Mouse (Mus musculus): ENCODE results near the gene Gda.

Gda gene

GRCm38 (mm10) chr19:21473345-21473744 is at the start of gene Gda:
Gene Gda (minus strand): TSS chr19:21473445.
- DNase-seq: no peak

DNA sequence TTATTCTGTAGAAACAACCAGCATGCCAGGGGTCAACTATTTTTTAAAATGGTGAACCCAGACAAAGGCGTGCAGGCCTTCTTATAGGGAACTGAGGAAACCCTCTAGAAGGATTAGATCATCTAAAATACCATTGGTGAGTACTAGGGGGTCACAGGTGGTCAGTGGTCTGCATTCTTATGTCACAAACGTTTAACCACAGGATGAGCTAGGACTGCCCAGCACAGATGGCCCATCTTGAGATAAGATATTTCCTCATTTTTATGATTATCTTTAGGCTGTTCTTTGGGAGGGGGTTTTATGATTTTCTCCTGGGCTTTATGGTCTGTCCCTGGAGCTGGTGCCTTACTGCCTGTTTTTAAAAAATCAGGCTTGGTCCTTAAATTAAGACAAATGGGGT is 47.0 kb upstream of the Gda start:
- DNase-seq: no peak

GRCm38 (mm10) chr19:21510116-21510515 is 36.9 kb upstream of the Gda start:
- DNase-seq: peak; percentile 45 to 76

DNA sequence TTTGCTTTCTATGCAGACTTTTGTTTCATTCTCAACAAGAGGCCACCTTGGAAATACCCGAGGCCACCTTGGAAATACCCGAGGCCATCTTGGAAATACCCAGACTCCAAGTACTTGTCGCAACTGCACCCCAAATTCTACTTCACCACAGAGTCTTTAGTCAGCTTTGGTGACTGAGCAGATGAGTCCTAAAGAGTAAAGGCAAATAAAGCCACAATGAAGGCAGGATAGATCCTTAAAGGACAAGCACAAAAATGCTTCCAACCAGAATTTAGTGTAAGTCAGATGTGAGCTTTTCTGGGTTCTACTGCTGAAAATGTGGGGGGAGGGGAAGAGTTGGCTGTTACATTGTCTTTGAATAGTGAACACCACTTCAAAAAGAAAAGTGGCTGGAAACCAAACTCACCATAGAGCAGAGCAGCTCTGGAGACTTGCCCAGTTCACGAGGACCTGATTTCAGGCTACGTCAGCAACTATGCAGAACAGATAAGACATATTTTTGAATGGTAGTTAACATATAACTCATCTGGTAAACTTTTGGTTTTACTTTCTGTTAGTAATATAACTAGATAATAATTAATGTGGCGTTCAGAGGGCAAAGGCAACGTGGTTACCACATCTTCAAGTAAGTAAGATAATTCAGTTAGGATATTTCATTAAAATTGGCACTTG is 34.5 kb upstream of the Gda start:
- peak; percentile 11 to 63 for DNase-seq

DNA sequence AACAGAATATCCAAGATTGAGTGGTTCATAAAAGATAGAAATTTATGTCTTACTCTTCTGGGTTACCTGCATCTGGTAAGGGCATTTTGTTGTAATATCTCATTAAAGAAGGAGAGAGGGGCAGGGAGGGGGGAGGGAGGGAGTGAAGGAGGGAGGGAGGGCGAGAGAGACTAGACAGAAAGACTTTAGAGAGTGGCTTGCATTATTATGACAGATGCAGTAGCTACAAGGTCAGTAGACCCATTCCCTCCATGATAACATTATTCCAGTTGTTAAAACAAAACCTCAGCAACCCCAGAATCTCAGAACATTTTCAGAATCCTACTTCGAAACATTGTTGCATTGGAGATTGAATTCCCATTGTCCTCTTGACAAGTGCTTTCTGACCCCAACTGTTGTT is 33.9 kb upstream of the Gda start:
- DNase-seq: no peak

DNA sequence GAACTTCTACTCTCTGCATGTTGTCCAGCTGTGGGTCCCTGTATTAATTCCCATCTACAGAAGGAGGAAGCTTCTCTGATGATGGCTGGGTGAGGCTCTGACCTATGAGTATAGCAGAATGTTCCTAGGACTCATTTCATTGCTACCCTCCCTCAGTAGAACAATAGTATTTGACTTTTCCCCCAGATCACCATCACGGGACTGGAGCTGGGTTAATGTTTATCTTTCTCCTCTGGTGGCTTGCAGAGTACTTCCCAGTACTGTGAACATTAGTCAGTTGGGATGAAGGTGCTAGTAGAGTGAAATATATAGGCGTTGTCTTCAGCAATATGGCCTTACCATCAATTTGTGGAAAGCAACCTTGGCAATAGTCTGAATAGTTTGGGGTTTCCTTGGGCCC is 31.5 kb upstream of the Gda start:
- peak; percentile 56 to 59 for DNase-seq

DNA sequence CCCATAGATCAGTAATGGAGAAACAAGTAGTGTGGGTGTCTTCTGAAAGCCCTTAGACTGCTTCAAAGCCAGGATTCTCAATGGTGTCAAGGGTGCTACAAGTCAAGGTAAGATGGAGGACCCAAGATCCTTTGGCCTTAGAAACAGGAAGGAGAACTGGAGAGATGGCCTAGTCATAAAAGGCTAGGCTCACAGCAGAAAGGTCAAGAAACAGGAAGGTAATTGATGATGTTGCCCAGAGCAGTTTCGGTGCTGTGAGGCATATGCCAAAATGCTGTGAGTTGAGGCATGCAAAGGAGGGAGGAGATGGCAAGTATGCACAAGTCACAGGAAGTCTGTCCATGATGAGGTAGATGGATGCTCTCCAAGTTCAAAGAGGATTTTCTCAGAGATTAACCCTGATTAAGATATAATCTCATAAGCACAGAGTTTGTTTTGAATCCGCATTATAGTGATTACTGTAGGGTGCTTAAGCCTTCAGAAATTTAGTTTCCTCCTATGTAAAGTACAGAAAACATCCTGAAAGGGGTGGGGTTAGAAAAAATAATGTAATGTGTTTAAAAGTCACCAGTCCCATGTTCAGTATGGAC is 26.2 kb upstream of the Gda start:
- DNase-seq: no peak

DNA sequence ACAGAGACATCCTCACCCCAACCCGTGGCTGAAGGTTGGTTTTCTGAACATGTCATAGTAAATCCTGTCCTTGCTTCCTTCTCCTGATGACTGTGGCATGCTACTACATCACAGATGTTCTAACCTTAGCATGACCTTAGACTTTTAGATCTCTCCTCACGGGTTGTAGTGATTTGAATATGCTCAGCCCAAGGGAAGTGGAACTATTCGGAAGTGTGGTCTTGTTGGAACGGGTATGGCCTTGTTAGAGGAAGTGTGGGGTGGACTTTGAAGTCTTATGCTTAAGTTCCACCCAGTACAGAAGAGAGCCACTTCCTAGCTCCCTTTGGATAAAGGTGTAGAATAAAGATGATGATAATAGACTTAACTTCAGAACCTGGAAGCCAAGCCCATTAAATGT is 22.6 kb upstream of the Gda start:
- no peak for DNase-seq

- no peak for DNase-seq
Observed at GRCm38 (mm10) chr19:21493807-21494521, 20.7 kb upstream of the Gda start.

DNA sequence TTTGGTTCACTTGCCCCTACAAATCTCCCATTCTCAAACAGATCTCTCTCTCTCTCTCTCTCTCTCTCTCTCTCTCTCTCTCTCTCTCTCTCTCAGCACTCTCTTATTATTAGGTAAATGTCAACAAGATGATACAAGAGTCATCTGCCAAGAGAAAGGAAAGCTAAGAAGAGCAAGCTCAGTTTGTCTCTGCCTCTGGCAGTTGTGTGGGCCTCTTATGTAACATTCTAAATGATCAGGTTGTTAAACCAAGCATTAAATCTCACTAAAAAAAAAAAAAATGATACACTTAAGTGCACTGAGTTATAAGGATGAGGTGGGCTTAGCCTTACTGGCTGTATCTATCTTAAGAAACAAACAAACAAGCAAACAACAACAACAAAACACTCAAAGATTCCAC is 18.1 kb upstream of the Gda start:
- DNase-seq: peak; percentile 19 to 48

GRCm38 (mm10) chr19:21487124-21487944 is 14.1 kb upstream of the Gda start:
- no peak for DNase-seq

DNA sequence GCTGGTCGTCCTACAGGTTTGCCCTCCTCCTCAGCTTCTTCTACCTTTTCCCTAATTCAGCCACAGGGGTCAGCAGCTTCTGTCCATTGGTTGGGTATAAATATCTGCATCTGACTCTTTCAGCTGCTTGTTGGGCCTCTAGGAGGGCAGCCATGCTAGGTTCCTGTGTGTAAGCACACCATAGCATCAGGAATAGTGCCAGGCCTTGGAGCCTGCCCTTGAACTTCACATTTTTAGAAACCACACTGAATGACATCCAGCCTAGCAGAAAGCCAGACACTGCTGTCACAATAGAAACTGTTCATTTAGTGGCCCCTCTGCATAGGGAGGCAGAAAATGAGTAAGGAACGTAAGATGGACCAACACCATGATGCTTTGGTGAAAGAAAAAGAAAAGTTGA is 8.9 kb upstream of the Gda start:
- DNase-seq: no peak

- no peak for DNase-seq
Observed at GRCm38 (mm10) chr19:21481031-21481430, 7.8 kb upstream of the Gda start.

DNA sequence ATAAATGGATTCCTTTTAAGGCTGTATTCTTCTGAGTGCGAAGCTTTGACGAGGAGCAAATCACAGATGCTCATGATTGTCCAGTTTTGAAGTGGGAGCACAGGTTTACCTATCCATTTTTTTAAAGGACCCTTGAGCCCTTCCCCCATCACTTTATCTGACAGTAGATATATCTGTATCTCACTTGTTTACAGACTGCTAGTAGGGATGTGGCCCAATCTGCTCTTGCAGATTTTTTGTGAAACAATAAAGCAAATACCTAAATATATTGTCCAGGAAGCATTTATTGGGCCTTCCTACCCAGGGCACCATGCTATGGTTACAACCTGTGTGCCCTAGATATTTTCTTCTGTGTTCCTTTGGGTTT is 6.8 kb upstream of the Gda start:
- no peak for DNase-seq

- no peak for DNase-seq
Observed at GRCm38 (mm10) chr19:21479183-21480052, 6.2 kb upstream of the Gda start.

- DNase-seq: no peak
Observed at GRCm38 (mm10) chr19:21478538-21478937, 5.3 kb upstream of the Gda start.

DNA sequence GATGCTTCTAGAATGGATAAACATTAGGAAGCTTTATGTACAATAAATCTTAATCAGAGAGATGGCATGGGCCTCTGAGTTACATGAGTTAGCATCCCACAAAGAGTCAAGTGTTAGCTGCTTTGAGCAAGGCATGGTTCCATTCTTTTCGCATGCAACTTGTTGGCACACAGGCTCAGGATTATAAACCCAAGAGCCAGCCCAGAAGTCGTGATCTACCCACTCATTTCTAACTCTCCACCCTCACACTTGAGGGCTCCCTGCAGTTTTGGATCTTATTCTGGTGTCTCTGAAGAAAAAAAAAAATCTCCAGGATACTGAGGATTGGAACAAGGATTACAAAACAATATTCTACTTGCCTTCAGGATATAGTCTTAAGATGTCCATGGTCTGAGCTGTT is 4.5 kb upstream of the Gda start:
- DNase-seq: no peak

DNA sequence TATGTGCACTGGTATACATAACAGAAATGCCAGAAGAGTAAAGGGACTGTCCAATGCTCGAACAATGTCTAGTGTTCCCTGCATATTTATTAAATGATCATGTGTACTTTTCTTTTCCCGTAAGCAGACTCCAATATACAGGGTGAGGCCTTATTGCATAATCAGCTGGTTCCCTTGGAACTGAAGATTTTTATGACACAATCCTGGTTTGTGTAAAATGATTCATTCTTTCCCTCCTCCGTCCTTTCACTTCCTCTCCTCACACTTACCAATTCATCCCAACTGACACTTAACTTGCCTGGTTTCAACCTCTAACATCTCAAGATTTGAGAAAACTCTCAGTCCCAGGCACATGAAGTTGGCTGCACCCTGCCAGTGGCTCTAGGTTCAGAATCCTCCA is 3.5 kb upstream of the Gda start:
- no peak for DNase-seq

- peak; percentile 70 to 82 for DNase-seq
Observed at GRCm38 (mm10) chr19:21472121-21472780, 994 bp downstream of the Gda start.

DNA sequence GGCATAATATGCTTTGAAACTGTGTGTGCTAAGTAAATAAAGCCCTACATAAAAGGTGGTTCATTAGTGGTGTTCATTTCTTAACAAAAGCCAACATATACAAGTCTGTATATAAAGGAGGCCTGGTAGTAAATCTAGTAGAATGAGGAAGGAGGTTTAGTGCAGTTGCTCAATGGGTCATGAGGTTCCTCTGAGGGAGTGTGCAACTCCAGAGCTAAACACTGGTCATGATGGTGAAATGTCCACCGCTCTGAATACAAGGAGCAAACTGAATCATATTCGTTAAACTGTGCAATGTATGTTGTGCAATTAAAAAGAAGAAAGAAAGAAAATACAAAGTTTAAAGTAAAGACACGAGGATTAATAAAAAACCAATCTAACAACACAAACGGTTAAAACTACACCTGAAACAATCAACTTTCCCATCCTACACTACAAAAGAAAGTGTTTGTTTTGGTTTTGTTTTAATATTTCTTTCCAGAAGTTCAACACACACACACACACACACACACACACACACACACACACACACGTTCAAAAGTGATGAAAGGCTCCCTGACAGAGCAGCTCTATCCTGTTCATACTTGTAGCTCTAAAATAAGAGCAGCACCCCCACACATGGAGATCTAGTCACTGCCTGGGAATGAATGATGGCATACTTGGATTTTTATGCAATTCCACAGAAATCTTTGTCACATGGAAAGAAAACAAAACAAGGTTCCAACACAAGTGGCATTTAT is 11.9 kb downstream of the Gda start:
- DNase-seq: no peak

DNA sequence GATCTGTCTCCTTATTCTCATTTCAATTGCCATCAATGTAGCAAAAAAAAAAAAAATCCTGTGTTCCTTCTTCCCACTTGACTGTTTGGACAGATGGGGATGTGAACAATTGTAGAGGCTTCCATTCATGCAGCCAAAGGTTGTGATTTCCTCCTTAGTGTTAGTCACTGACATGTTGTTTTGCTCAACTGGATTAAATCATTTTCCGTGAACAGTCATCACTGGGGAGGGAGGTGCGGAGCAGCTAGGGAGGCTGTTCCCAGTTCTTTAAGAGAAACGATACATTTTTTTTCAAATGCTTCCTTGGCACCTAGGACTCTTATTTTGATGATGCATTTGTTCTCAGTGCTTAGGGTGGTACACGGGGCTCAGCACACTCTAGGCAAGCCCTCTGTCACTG is 15.8 kb downstream of the Gda start:
- DNase-seq: no peak
